ENCODE assay signal across 15 mouse cellular contexts in genomic region chr3:100703847-100704644, GRCm38 (mm10). TPM values are rescaled to one million over a fixed set of nuclear protein-coding genes. Genes with fewer than 3 reads are reported as not detected.
A peak's percentile ranks its signal among the peaks of the same experiment; 100 is the strongest.
DNase-seq lines count a peak whose midpoint lies in the region; ATAC-seq and TF ChIP-seq lines count a peak whose summit lies in the region.
"Had no signal": no experiment of that assay in that cellular context is flagged by ENCODE, and none has a peak within 500 bp of the region (broad histone marks: within the 10 kb centered on the region; RNA-seq: fewer than 3 reads in every experiment).

No protein-coding gene starts in this region.

- 0 out of 2 replicates have a peak, but pooled peaks have one; percentile 32 for ATAC-seq in lung, embryonic 16.5 days (ENCODE audit: low read depth)
- ATAC-seq in stomach, embryonic 15.5 days (ENCODE audit: insufficient read depth, low FRiP score, low read depth) = 0 out of 2 replicates have a peak, but pooled peaks have one; percentile 40
- no peak for ATAC-seq in megakaryocyte progenitor cell, adult 5-6 weeks (replicated peaks; ENCODE audit: poor library complexity)
- no peak for ATAC-seq in forebrain, embryonic 15.5 days (replicated peaks)

- no peak for TF ChIP-seq CTCF in MEL (IDR thresholded peaks at IDR 0.05 in 2 of 3, conservative IDR thresholded peaks at IDR 0.05 in 1 of 3; ENCODE audit: control insufficient read depth in 1 of 3, insufficient read depth in 1 of 3, low read depth in 2 of 3, low read length in 3 of 3, poor library complexity in 1 of 3, severe bottlenecking in 1 of 3)

- WGBS in lung, embryonic 16.5 days = 59% methylated on average over 22 of the region's 22 CpGs
- WGBS in stomach, embryonic 15.5 days = 60% methylated on average over 22 of the region's 22 CpGs
- WGBS in forebrain, embryonic 15.5 days = 81% methylated on average over 22 of the region's 22 CpGs

- H3K36me3 ChIP-seq in lung, embryonic 16.5 days (ENCODE audit: control insufficient read depth, insufficient read depth, low read length) = no peaks in the 10 kb centered on the region
- H3K36me3 ChIP-seq in MEL (ENCODE audit: control insufficient read depth in 1 of 2, insufficient read depth in 2 of 2, low read length in 2 of 2) = peaks cover 0 to 9% of the 10 kb centered on the region in 2 experiments; a peak in 2 of 4 replicates
- no peaks in the 10 kb centered on the region for H3K36me3 ChIP-seq in stomach, embryonic 15.5 days
- H3K36me3 ChIP-seq in forebrain, embryonic 15.5 days = no peaks in the 10 kb centered on the region
- H3K36me3 ChIP-seq: heart, embryonic 10.5 days; neural tube, embryonic 13.5 days had no signal

- H3K27ac ChIP-seq in lung, embryonic 16.5 days (ENCODE audit: low read length) = no peak overlapping the region
- peak overlapping the region; percentile 60 for H3K27ac ChIP-seq in MEL (ENCODE audit: control insufficient read depth, low read depth, low read length)
- H3K27ac ChIP-seq in stomach, embryonic 15.5 days = peak overlapping the region; percentile 5; the same call in 1 of the 2 replicates
- H3K27ac ChIP-seq in forebrain, embryonic 15.5 days (replicated peaks) = no peak overlapping the region
- H3K27ac ChIP-seq: hindbrain, postnatal 0 days; liver, embryonic 14.5 days; neural tube, embryonic 13.5 days had no signal

- no peak overlapping the region for H3K4me3 ChIP-seq in lung, embryonic 16.5 days (ENCODE audit: low read length)
- peak overlapping the region; percentile 41 to 79 for H3K4me3 ChIP-seq in MEL (ENCODE audit: control insufficient read depth in 1 of 2, insufficient read depth in 1 of 2, low read depth in 2 of 2, low read length in 2 of 2)
- no peak overlapping the region for H3K4me3 ChIP-seq in stomach, embryonic 15.5 days (replicated peaks)
- H3K4me3 ChIP-seq in forebrain, embryonic 15.5 days = no peak overlapping the region
- H3K4me3 ChIP-seq: heart, embryonic 10.5 days; megakaryocyte, embryonic 14.5 days; neural tube, embryonic 13.5 days had no signal

- no peak for TF ChIP-seq RAD21 in MEL (IDR thresholded peaks at IDR 0.05; ENCODE audit: low read depth, low read length)

- no peak for TF ChIP-seq EP300 in MEL (IDR thresholded peaks at IDR 0.05; ENCODE audit: low read depth in 1 of 2, low read length in 2 of 2)

- H3K9me3 ChIP-seq in lung, embryonic 16.5 days (ENCODE audit: control insufficient read depth, low read length) = no peaks in the 10 kb centered on the region
- H3K9me3 ChIP-seq in MEL (replicated peaks; ENCODE audit: insufficient read depth, low read length) = no peaks in the 10 kb centered on the region
- H3K9me3 ChIP-seq in stomach, embryonic 15.5 days = no peaks in the 10 kb centered on the region
- H3K9me3 ChIP-seq in forebrain, embryonic 15.5 days = no peaks in the 10 kb centered on the region
- H3K9me3 ChIP-seq: heart, embryonic 10.5 days; megakaryocyte, embryonic 14.5 days; neural tube, embryonic 13.5 days had no signal

- H3K4me2 ChIP-seq in lung, embryonic 16.5 days (ENCODE audit: low read depth, low read length) = no peak overlapping the region
- peak overlapping the region; percentile 21; the same call in 1 of the 2 replicates for H3K4me2 ChIP-seq in stomach, embryonic 15.5 days
- H3K4me2 ChIP-seq in forebrain, embryonic 15.5 days (replicated peaks) = no peak overlapping the region
- H3K4me2 ChIP-seq: neural tube, embryonic 13.5 days had no signal

- no peaks in the 10 kb centered on the region for H3K79me2 ChIP-seq in MEL (ENCODE audit: control insufficient read depth, insufficient read depth, low read length, poor library complexity)

- no peak overlapping the region for H3K9ac ChIP-seq in lung, embryonic 16.5 days (ENCODE audit: low read length)
- H3K9ac ChIP-seq in MEL (ENCODE audit: control insufficient read depth, low read depth, low read length, poor library complexity, severe bottlenecking) = peak overlapping the region; percentile 41
- H3K9ac ChIP-seq in stomach, embryonic 15.5 days = no peak overlapping the region
- H3K9ac ChIP-seq in forebrain, embryonic 15.5 days (replicated peaks) = no peak overlapping the region
- H3K9ac ChIP-seq: liver, embryonic 14.5 days; neural tube, embryonic 13.5 days had no signal

- DNase-seq in lung, postnatal 36 days = no peak
- DNase-seq in MEL (ENCODE audit: low read depth, low spot score) = peak; percentile 47
- peak; percentile 31 to 41 for DNase-seq in kidney, adult 8-10 months
- no peak for DNase-seq in natural killer cell, adult 2 months (ENCODE audit: low spot score in 2 of 2)
- DNase-seq: right cerebral cortex, postnatal 25 days; thymus, adult 18-20 months had no signal

- peaks cover 13% of the 10 kb centered on the region for H3K4me1 ChIP-seq in lung, embryonic 16.5 days (replicated peaks; ENCODE audit: control insufficient read depth, insufficient read depth, low read length)
- peaks cover 2 to 12% of the 10 kb centered on the region in 2 experiments; a peak in 2 of 4 replicates for H3K4me1 ChIP-seq in MEL (ENCODE audit: control insufficient read depth in 1 of 2, insufficient read depth in 2 of 2, low read length in 2 of 2)
- peaks cover 15% of the 10 kb centered on the region for H3K4me1 ChIP-seq in stomach, embryonic 15.5 days
- H3K4me1 ChIP-seq in forebrain, embryonic 15.5 days = peaks cover 13% of the 10 kb centered on the region; the same call in 1 of the 2 replicates

- no peak for TF ChIP-seq POLR2A in MEL (IDR thresholded peaks at IDR 0.05; ENCODE audit: control insufficient read depth in 1 of 2, insufficient read depth in 1 of 2, low read depth in 1 of 2, low read length in 2 of 2, poor library complexity in 1 of 2)

- H3K27me3 ChIP-seq in lung, embryonic 16.5 days (ENCODE audit: control insufficient read depth, insufficient read depth, low read depth, low read length) = no peaks in the 10 kb centered on the region
- H3K27me3 ChIP-seq in MEL (ENCODE audit: control insufficient read depth in 1 of 2, insufficient read depth in 2 of 2, low read length in 2 of 2) = no peaks in the 10 kb centered on the region
- H3K27me3 ChIP-seq in stomach, embryonic 15.5 days (replicated peaks) = no peaks in the 10 kb centered on the region
- H3K27me3 ChIP-seq in forebrain, embryonic 15.5 days = no peaks in the 10 kb centered on the region
- H3K27me3 ChIP-seq: neural tube, embryonic 13.5 days had no signal

TF ChIP-seq in MEL, 35 proteins besides CTCF, POLR2A, EP300 and RAD21:
- TF ChIP-seq E2F4 (IDR thresholded peaks at IDR 0.05; ENCODE audit: borderline replicate concordance, low read depth, low read length) = no peak
- TF ChIP-seq NELFE (IDR thresholded peaks at IDR 0.05; ENCODE audit: low read depth, low read length) = no peak
- no peak for TF ChIP-seq MAZ (IDR thresholded peaks at IDR 0.05; ENCODE audit: low read depth, low read length)
- TF ChIP-seq NRF1 (IDR thresholded peaks at IDR 0.05; ENCODE audit: insufficient read depth, low read depth, low read length, poor library complexity, severe bottlenecking) = no peak
- TF ChIP-seq ZMIZ1 (IDR thresholded peaks at IDR 0.05; ENCODE audit: low read depth, low read length) = no peak
- TF ChIP-seq ZKSCAN1 (IDR thresholded peaks at IDR 0.05; ENCODE audit: low read depth, low read length) = no peak
- no peak for TF ChIP-seq BHLHE40 (IDR thresholded peaks at IDR 0.05; ENCODE audit: borderline replicate concordance, low read depth, low read length)
- no peak for TF ChIP-seq USF1 (IDR thresholded peaks at IDR 0.05; ENCODE audit: low read depth, low read length)
- no peak for TF ChIP-seq ZC3H11A (IDR thresholded peaks at IDR 0.05; ENCODE audit: low read depth, low read length)

RNA-seq across cellular contexts. Expression of gene Man1a2, which starts 18.7 kb away (rescaled TPM):
- polyA plus RNA-seq in lung, embryonic 16.5 days (2015; fragmentation: Nextera tagmentation; extraction: Ambion mirVana) = 44.4 and 48.6 TPM in 2 replicates
- 33.2 and 33.3 TPM in 2 replicates for total RNA-seq in MEL (2012; rRNA removed)
- 100 to 1,000 TPM in 1 of 2 experiments, 10 to 100 TPM in 1; 27.1 to 261 TPM for polyA plus RNA-seq in MEL (2012; ENCODE audit: insufficient read depth in 1 of 2, insufficient read length in 2 of 2, low read depth in 1 of 2, low replicate concordance in 2 of 2, missing spikeins in 1 of 2)
- polyA plus RNA-seq in stomach, embryonic 15.5 days (2015; fragmentation: Nextera tagmentation; extraction: Ambion mirVana) = 93.1 and 94.8 TPM in 2 replicates
- 19.3 and 19.4 TPM in 2 replicates for total RNA-seq in megakaryocyte progenitor cell, adult 5-6 weeks (2015)
- total RNA-seq in megakaryocyte progenitor cell, adult 5-6 weeks (2017) = 56.8 and 84.3 TPM in 2 replicates
- 38.8 and 39.1 TPM in 2 replicates for polyA plus RNA-seq in forebrain, embryonic 15.5 days (2015; fragmentation: Nextera tagmentation; extraction: Ambion mirVana)

Comparison
In these comparisons a context has a peak if more than half of its experiments do, and no peak if none do; other contexts are left out.
1. ATAC-seq: peak in lung, embryonic 16.5 days (single experiment) and stomach, embryonic 15.5 days (single experiment); none in megakaryocyte progenitor cell, adult 5-6 weeks (single experiment) and forebrain, embryonic 15.5 days (single experiment).
2. H3K27ac ChIP-seq: peak in MEL (single experiment) and stomach, embryonic 15.5 days (single experiment); none in lung, embryonic 16.5 days (single experiment) and forebrain, embryonic 15.5 days (single experiment).
3. H3K4me3 ChIP-seq: peak in MEL (2 of 2); none in lung, embryonic 16.5 days (single experiment), stomach, embryonic 15.5 days (single experiment) and forebrain, embryonic 15.5 days (single experiment).
4. DNase-seq: peak in MEL (single experiment) and kidney, adult 8-10 months (2 of 2); none in lung, postnatal 36 days (single experiment) and natural killer cell, adult 2 months (0 of 2).